Mouse (Mus musculus): ENCODE measurements around the gene Slc25a3. TPM values are rescaled to one million over a fixed set of nuclear protein-coding genes. Genes with fewer than 3 reads are reported as not detected.

Gene Slc25a3
- total and polyA plus RNA-seq, 2 experiments from 2014 or later, result 1,847 to 2,043 TPM

DNA sequence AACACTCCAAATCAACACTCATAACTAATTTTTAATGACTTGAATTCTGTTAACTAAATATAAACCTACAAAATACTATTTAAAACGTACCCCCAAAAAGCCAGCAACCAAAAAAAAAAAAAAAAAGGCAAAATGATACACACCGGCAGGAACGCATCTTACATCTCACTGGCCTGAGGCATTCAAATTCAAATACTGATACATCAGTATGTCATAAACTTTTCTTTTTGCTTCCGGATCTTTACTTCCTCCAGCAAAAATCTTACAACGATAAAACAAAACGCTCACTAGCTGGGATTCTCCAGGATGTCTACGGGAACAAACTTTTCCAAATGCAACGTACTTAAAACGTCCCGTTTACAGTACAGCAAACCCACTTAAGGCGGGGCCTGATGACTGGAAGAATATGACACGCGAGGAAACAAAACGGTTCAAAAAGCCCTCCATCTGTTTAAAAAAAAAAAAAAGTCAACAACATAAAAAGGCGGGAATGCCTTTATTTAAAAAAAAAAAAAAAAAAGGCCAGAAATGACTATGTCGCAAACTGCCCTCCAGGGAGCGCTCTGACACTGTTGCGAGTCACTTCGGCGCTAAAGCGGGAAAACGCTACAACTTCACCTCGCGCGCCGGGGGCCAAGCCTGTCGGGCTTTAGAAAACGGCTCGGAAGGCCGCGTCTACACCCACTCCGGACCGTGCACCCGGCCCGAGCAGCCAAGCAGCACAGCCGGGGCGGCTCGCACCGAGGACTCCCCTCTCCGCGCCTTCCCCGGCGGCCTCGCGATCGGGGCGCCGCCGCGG is 46.5 kb upstream of the Slc25a3 start:
- Histone ChIP-seq H3K27ac (ENCODE audit: low read depth) (peak overlapping the region; percentile 100), H3K4me1 (ENCODE audit: control insufficient read depth, insufficient read depth) (peaks cover 17% of the 10 kb centered on the region), H3K27me3 (ENCODE audit: control insufficient read depth, insufficient read depth, low read length) (no peaks in the 10 kb centered on the region), H3K4me2 (ENCODE audit: low read depth, low read length) (peak overlapping the region; percentile 92), H3K9ac (replicated peaks; ENCODE audit: low read depth, low read length) (peak overlapping the region; percentile 100), H3K36me3 (replicated peaks; ENCODE audit: control insufficient read depth, insufficient read depth, low read length) (peaks cover under 1% of the 10 kb centered on the region; the same call in 1 of the 2 replicates), H3K9me3 (replicated peaks; ENCODE audit: control insufficient read depth, low read length) (no peaks in the 10 kb centered on the region), H3K4me3 (ENCODE audit: low read depth, low read length) (peak overlapping the region; percentile 93)
- WGBS, result under 1% methylated on average over 50 of the region's 50 CpGs
- DNase-seq (ENCODE audit: low spot score), result peak; percentile 92
- TF ChIP-seq EP300 (IDR thresholded peaks at IDR 0.05; ENCODE audit: low read depth) (peak; percentile 48; the same call in 1 of the 2 replicates), CTCF (IDR thresholded peaks at IDR 0.05; ENCODE audit: low read depth) (peak; percentile 75)
- ATAC-seq (ENCODE audit: insufficient read depth, low read depth), result peak; percentile 43

DNA sequence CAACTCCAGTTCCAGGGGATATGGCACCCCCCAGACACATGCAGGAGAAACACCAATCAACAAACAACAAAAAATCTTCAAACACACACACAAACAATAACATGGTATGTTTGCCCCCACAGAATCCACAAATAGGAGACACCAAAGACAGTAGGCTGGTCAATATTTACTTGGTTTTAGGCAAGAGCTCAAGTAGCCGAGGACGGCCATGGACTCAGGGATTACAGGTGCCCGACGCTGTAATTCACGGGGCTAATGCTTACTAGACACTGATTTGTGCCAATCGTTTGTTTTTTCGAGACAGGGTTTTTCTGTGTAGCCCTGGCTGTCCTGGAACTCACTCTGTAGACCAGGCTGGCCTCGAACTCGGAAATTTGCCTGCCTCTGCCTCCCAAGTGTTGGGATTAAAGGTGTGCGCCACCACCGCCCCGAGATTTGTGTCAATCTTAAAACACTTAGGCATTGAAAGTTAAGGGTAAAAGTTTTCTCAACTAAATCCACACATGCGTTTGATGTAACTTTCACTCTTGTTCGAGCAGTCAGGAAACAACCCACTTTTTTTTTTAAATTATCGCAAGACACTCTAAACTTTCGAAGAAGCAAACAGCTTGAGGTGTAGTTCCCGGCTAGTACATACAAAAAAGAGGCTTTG is 45.7 kb upstream of the Slc25a3 start:
- H3K4me2 ChIP-seq (ENCODE audit: low read depth, low read length), result peak overlapping the region; percentile 92
- no peaks in the 10 kb centered on the region for H3K9me3 ChIP-seq (replicated peaks; ENCODE audit: control insufficient read depth, low read length)
- peaks cover 7% of the 10 kb centered on the region; the same call in 1 of the 2 replicates for H3K36me3 ChIP-seq (replicated peaks; ENCODE audit: control insufficient read depth, insufficient read depth, low read length)
- peaks cover 21% of the 10 kb centered on the region for H3K4me1 ChIP-seq (ENCODE audit: control insufficient read depth, insufficient read depth)
- peak overlapping the region; percentile 67 for H3K27ac ChIP-seq (ENCODE audit: low read depth)
- no peaks in the 10 kb centered on the region for H3K27me3 ChIP-seq (ENCODE audit: control insufficient read depth, insufficient read depth, low read length)
- ATAC-seq (ENCODE audit: insufficient read depth, low read depth) (no peak), DNase-seq (ENCODE audit: low spot score) (no peak)
- no peak for TF ChIP-seq EP300 (IDR thresholded peaks at IDR 0.05; ENCODE audit: low read depth)
- no peak for TF ChIP-seq CTCF (IDR thresholded peaks at IDR 0.05; ENCODE audit: low read depth)
- peak overlapping the region; percentile 100 for H3K9ac ChIP-seq (replicated peaks; ENCODE audit: low read depth, low read length)
- 24% methylated on average over 17 of the region's 17 CpGs for WGBS
- peak overlapping the region; percentile 93 for H3K4me3 ChIP-seq (ENCODE audit: low read depth, low read length)

GRCm38 (mm10) chr10:91167352-91167751 is 43.5 kb upstream of the Slc25a3 start:
- Histone ChIP-seq H3K9ac (replicated peaks; ENCODE audit: low read depth, low read length) (peak overlapping the region; percentile 33; the same call in 1 of the 2 replicates), H3K27me3 (ENCODE audit: control insufficient read depth, insufficient read depth, low read length) (no peaks in the 10 kb centered on the region), H3K4me3 (ENCODE audit: low read depth, low read length) (peak overlapping the region; percentile 93), H3K4me1 (ENCODE audit: control insufficient read depth, insufficient read depth) (peaks cover 21% of the 10 kb centered on the region), H3K36me3 (replicated peaks; ENCODE audit: control insufficient read depth, insufficient read depth, low read length) (peaks cover 26% of the 10 kb centered on the region), H3K27ac (ENCODE audit: low read depth) (peak overlapping the region; percentile 86), H3K4me2 (ENCODE audit: low read depth, low read length) (peak overlapping the region; percentile 92), H3K9me3 (replicated peaks; ENCODE audit: control insufficient read depth, low read length) (no peaks in the 10 kb centered on the region)
- ATAC-seq (ENCODE audit: insufficient read depth, low read depth) (peak; percentile 14; the same call in 1 of the 2 replicates), DNase-seq (ENCODE audit: low spot score) (peak; percentile 78)
- 9% methylated on average over 7 of the region's 7 CpGs for WGBS
- TF ChIP-seq EP300 (IDR thresholded peaks at IDR 0.05; ENCODE audit: low read depth) (no peak), CTCF (IDR thresholded peaks at IDR 0.05; ENCODE audit: low read depth) (no peak)

- DNase-seq (ENCODE audit: low spot score) (peak; percentile 87), ATAC-seq (ENCODE audit: insufficient read depth, low read depth) (peak; percentile 37)
- 17% methylated on average over 5 of the region's 5 CpGs for WGBS
- H3K36me3 ChIP-seq (replicated peaks; ENCODE audit: control insufficient read depth, insufficient read depth, low read length), result peaks cover 31% of the 10 kb centered on the region
- TF ChIP-seq CTCF (IDR thresholded peaks at IDR 0.05; ENCODE audit: low read depth), result peak; percentile 68
- no peak for TF ChIP-seq EP300 (IDR thresholded peaks at IDR 0.05; ENCODE audit: low read depth)
- peak overlapping the region; percentile 93 for H3K4me3 ChIP-seq (ENCODE audit: low read depth, low read length)
- H3K4me2 ChIP-seq (ENCODE audit: low read depth, low read length), result peak overlapping the region; percentile 92
- H3K9me3 ChIP-seq (replicated peaks; ENCODE audit: control insufficient read depth, low read length), result no peaks in the 10 kb centered on the region
- H3K4me1 ChIP-seq (ENCODE audit: control insufficient read depth, insufficient read depth), result peaks cover 21% of the 10 kb centered on the region
- H3K27ac ChIP-seq (ENCODE audit: low read depth), result peak overlapping the region; percentile 86
- H3K9ac ChIP-seq (replicated peaks; ENCODE audit: low read depth, low read length), result no peak overlapping the region; the same call in 1 of the 2 replicates
- H3K27me3 ChIP-seq (ENCODE audit: control insufficient read depth, insufficient read depth, low read length), result no peaks in the 10 kb centered on the region
Observed at GRCm38 (mm10) chr10:91166890-91167289, 43.0 kb upstream of the Slc25a3 start.

DNA sequence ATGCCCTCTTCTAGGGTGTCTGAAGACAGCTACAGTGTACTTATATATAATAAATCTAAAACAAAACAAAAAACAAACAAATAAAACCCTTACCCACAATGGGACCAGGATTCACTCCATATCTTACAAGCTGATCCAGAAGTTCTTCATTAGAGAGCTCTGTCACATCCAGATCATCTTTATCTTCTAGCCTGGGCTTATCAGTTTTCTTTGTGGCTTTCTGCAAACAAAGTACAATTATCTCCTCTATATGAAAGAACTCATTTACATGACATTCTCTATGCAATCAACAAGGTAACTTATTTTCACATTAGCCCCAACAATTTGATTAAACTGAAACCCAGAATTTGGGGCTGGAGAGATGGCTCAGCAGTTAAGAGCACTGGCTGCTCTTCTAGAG is 42.0 kb upstream of the Slc25a3 start:
- H3K4me3 ChIP-seq (ENCODE audit: low read depth, low read length), result no peak overlapping the region
- no peak overlapping the region; the same call in 1 of the 2 replicates for H3K4me2 ChIP-seq (ENCODE audit: low read depth, low read length)
- peaks cover 41% of the 10 kb centered on the region for H3K36me3 ChIP-seq (replicated peaks; ENCODE audit: control insufficient read depth, insufficient read depth, low read length)
- TF ChIP-seq EP300 (IDR thresholded peaks at IDR 0.05; ENCODE audit: low read depth) (no peak), CTCF (IDR thresholded peaks at IDR 0.05; ENCODE audit: low read depth) (no peak)
- ATAC-seq (ENCODE audit: insufficient read depth, low read depth), result no peak
- H3K9me3 ChIP-seq (replicated peaks; ENCODE audit: control insufficient read depth, low read length), result no peaks in the 10 kb centered on the region
- no peak overlapping the region for H3K9ac ChIP-seq (replicated peaks; ENCODE audit: low read depth, low read length)
- peak overlapping the region; percentile 86; the same call in 1 of the 2 replicates for H3K27ac ChIP-seq (ENCODE audit: low read depth)
- no peak for DNase-seq (ENCODE audit: low spot score)
- peaks cover 21% of the 10 kb centered on the region for H3K4me1 ChIP-seq (ENCODE audit: control insufficient read depth, insufficient read depth)
- no peaks in the 10 kb centered on the region for H3K27me3 ChIP-seq (ENCODE audit: control insufficient read depth, insufficient read depth, low read length)

All from heart, postnatal 0 days (tissue).